ENCODE assay signal across 12 mouse cellular contexts in the genomic region with DNA sequence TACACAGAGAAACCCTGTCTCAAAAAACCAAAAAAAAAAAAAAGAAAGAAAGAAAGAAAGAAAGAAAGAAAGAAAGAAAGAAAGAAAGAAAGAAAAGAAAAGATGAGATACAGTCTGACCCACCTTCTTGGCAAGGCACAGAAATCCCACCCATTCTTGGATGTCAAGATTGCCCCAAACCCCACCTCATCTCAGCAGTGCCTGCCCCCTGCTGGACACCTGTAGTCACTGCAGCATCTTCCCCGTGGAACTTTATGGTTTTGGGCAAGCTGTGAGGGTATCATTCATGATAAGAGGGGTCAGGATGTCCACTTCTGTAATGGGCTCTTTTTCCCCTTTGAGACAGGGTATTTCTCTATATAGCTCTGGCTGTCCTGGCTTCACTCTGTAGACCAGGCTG. TPM values are rescaled to one million over a fixed set of nuclear protein-coding genes. Genes with fewer than 3 reads are reported as not detected.
DNase-seq lines count a peak whose midpoint lies in the region; ATAC-seq and TF ChIP-seq lines count a peak whose summit lies in the region.
"Had no signal": no experiment of that assay in that cellular context is flagged by ENCODE, and none has a peak within 500 bp of the region (broad histone marks: within the 10 kb centered on the region; RNA-seq: fewer than 3 reads in every experiment).

No protein-coding gene starts in this region.

- no peaks in the 10 kb centered on the region for H3K9me3 ChIP-seq in E14TG2a.4 (ENCODE audit: low read length)
- H3K9me3 ChIP-seq: heart, embryonic 13.5 days; lung, embryonic 15.5 days had no signal

- ATAC-seq in megakaryocyte progenitor cell, adult 5-6 weeks (replicated peaks; ENCODE audit: poor library complexity), result peak; percentile 65

- H3K4me1 ChIP-seq in E14TG2a.4 (replicated peaks; ENCODE audit: low read depth, low read length), result peaks cover 35% of the 10 kb centered on the region

- TF ChIP-seq POLR2A in brain, embryonic 14.5 days (IDR thresholded peaks at IDR 0.05; ENCODE audit: borderline replicate concordance, extremely low read depth, insufficient read depth, insufficient read length, poor library complexity, severe bottlenecking), result no peak

- H3K27ac ChIP-seq in left cerebral cortex, adult 2 months, result no peak overlapping the region
- H3K27ac ChIP-seq: heart, embryonic 13.5 days; lung, embryonic 15.5 days had no signal

- peak; percentile 67 for TF ChIP-seq CTCF in left cerebral cortex, adult 2 months (IDR thresholded peaks at IDR 0.05)
- TF ChIP-seq CTCF in E14TG2a.4 (conservative IDR thresholded peaks at IDR 0.05; ENCODE audit: low read length), result peak; percentile 85
- TF ChIP-seq CTCF in brain, embryonic 14.5 days (IDR thresholded peaks at IDR 0.05; ENCODE audit: borderline replicate concordance, extremely low read depth, insufficient read depth, insufficient read length), result peak; percentile 74

- peaks cover 9% of the 10 kb centered on the region for H3K27me3 ChIP-seq in E14TG2a.4 (ENCODE audit: insufficient read depth, low read length)

- H3K4me3 ChIP-seq in left cerebral cortex, adult 2 months, result no peak overlapping the region
- H3K4me3 ChIP-seq in E14TG2a.4 (replicated peaks; ENCODE audit: low read length), result no peak overlapping the region
- H3K4me3 ChIP-seq: heart, embryonic 13.5 days; lung, embryonic 15.5 days had no signal

- H3K36me3 ChIP-seq in E14TG2a.4 (ENCODE audit: insufficient read depth, low read length), result peaks cover 25% of the 10 kb centered on the region

- DNase-seq in left cerebral cortex, adult 2 months (ENCODE audit: extremely low spot score in 1 of 2, low spot score in 2 of 2), result no peak
- DNase-seq in left cerebral cortex, adult 8-10 months (ENCODE audit: low spot score in 2 of 2), result no peak
- peak; percentile 23 for DNase-seq in brain, embryonic 14.5 days (ENCODE audit: low read depth)
- DNase-seq in cerebellum, postnatal 10 days, result no peak
- no peak for DNase-seq in layer of hippocampus, postnatal 10 days (ENCODE audit: low spot score in 2 of 2)
- DNase-seq: adrenal gland, postnatal 25 days; kidney, postnatal 25 days had no signal

- intact Hi-C loops in left cerebral cortex, adult 2 months (cut with DNase I), result loop anchor here (5.0 kb wide), 1 partner anchor 40 kb away; a partner anchor contains a TSS

RNA-seq across cellular contexts. Expression of a gene that starts 2.4 kb away (rescaled TPM):
- under 1 TPM; 0.58 to 0.63 TPM for total RNA-seq in left cerebral cortex, adult 2 months (2021)
- total RNA-seq in left cerebral cortex, adult 8-10 months (2022), result under 1 TPM in 3 of 4 experiments, not detected in 1; 0.27 to 0.50 (median 0.39) TPM
- 0.34 and 0.57 TPM in 2 replicates for polyA plus RNA-seq in brain, embryonic 14.5 days (2012; rRNA removed)
- total RNA-seq in megakaryocyte progenitor cell, adult 5-6 weeks (2015), result 0.10 TPM in 1 of 2 replicates, not detected in the other
- not detected in 2 replicates for total RNA-seq in megakaryocyte progenitor cell, adult 5-6 weeks (2017)
- total RNA-seq in layer of hippocampus, postnatal 10 days (2021), result under 1 TPM in 1 of 2 experiments, not detected in 1; 0.85 TPM
- total RNA-seq: adrenal gland, postnatal 25 days had no signal

RNA-seq across cellular contexts. Expression of a gene that starts 8.9 kb away (rescaled TPM):
- total RNA-seq in left cerebral cortex, adult 2 months (2021), result not detected
- total RNA-seq in left cerebral cortex, adult 8-10 months (2022), result not detected
- polyA plus RNA-seq in brain, embryonic 14.5 days (2012; rRNA removed), result 0.53 TPM in 1 of 2 replicates, not detected in the other
- not detected in 2 replicates for total RNA-seq in megakaryocyte progenitor cell, adult 5-6 weeks (2015)
- not detected in 2 replicates for total RNA-seq in megakaryocyte progenitor cell, adult 5-6 weeks (2017)
- total RNA-seq in layer of hippocampus, postnatal 10 days (2021), result not detected
- total RNA-seq: adrenal gland, postnatal 25 days had no signal
- polyA plus RNA-seq: heart, embryonic 13.5 days; lung, embryonic 15.5 days; neural tube, embryonic 14.5 days had no signal

RNA-seq across cellular contexts. Expression of a gene that starts 9.4 kb away (rescaled TPM):
- 10 to 100 TPM; 18.0 to 20.3 TPM for total RNA-seq in left cerebral cortex, adult 2 months (2021)
- total RNA-seq in left cerebral cortex, adult 8-10 months (2022), result 10 to 100 TPM; 16.7 to 20.2 (median 19.1) TPM
- polyA plus RNA-seq in brain, embryonic 14.5 days (2012; rRNA removed), result 50.6 and 73.4 TPM in 2 replicates
- total RNA-seq in megakaryocyte progenitor cell, adult 5-6 weeks (2015), result 27.3 and 30.9 TPM in 2 replicates
- total RNA-seq in megakaryocyte progenitor cell, adult 5-6 weeks (2017), result 24.6 and 32.5 TPM in 2 replicates
- 10 to 100 TPM; 16.1 to 23.2 TPM for total RNA-seq in layer of hippocampus, postnatal 10 days (2021)

RNA-seq across cellular contexts. Expression of a gene that starts 26.0 kb away (rescaled TPM):
- 10 to 100 TPM in 1 of 2 experiments, 1 to 10 TPM in 1; 8.9 to 11.5 TPM for total RNA-seq in left cerebral cortex, adult 2 months (2021)
- 10 to 100 TPM in 2 of 4 experiments, 1 to 10 TPM in 2; 8.6 to 13.0 (median 10.0) TPM for total RNA-seq in left cerebral cortex, adult 8-10 months (2022)
- polyA plus RNA-seq in brain, embryonic 14.5 days (2012; rRNA removed), result 12.6 and 13.6 TPM in 2 replicates
- total RNA-seq in megakaryocyte progenitor cell, adult 5-6 weeks (2015), result 11.0 and 13.4 TPM in 2 replicates
- 22.7 and 27.0 TPM in 2 replicates for total RNA-seq in megakaryocyte progenitor cell, adult 5-6 weeks (2017)
- 10 to 100 TPM; 10.3 to 10.4 TPM for total RNA-seq in layer of hippocampus, postnatal 10 days (2021)

RNA-seq across cellular contexts. Expression of a gene that starts 41.8 kb away (rescaled TPM):
- 100 to 1,000 TPM in 1 of 2 experiments, 10 to 100 TPM in 1; 91.9 to 102 TPM for total RNA-seq in left cerebral cortex, adult 2 months (2021)
- total RNA-seq in left cerebral cortex, adult 8-10 months (2022), result 100 to 1,000 TPM in 2 of 4 experiments, 10 to 100 TPM in 2; 97.1 to 104 (median 99.7) TPM
- 56.5 and 72.9 TPM in 2 replicates for polyA plus RNA-seq in brain, embryonic 14.5 days (2012; rRNA removed)
- total RNA-seq in megakaryocyte progenitor cell, adult 5-6 weeks (2015), result 63.8 and 65.1 TPM in 2 replicates
- 41.0 and 47.0 TPM in 2 replicates for total RNA-seq in megakaryocyte progenitor cell, adult 5-6 weeks (2017)
- total RNA-seq in layer of hippocampus, postnatal 10 days (2021), result 10 to 100 TPM; 91.7 to 93.3 TPM
